In the genomic region with DNA sequence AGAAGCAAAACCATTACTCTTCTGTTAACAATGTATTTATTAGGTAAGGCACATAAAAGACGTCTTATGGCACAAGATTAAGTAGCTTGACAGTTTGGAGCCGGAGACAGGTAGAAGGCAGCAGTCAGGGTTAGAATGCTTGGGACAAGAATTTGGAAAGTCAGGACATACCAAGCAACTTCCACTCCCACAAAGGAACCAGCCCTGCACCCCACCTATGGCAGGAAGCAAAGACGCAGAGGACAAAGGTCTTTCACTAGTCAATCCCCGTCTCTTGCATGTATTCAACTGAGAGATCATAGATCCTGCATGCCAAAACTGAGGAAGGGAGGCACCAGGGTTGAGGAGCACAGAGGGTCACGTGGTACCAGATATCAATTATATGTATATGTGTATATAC, we compare ENCODE assay signal across 17 mouse cellular contexts. TPM values are rescaled to one million over a fixed set of nuclear protein-coding genes. Genes with fewer than 3 reads are reported as not detected.
"Had no signal": no experiment of that assay in that cellular context is flagged by ENCODE, and none has a peak within 500 bp of the region (broad histone marks: within the 10 kb centered on the region; RNA-seq: fewer than 3 reads in every experiment).

No protein-coding gene starts in this region.

- H3K27me3 ChIP-seq: limb, embryonic 15.5 days had no signal

- H3K27ac ChIP-seq: hindbrain, postnatal 0 days; limb, embryonic 15.5 days; lung, embryonic 15.5 days; macrophage; midbrain, embryonic 13.5 days had no signal

- H3K36me3 ChIP-seq: limb, embryonic 15.5 days; lung, embryonic 15.5 days; midbrain, embryonic 13.5 days had no signal

- H3K9ac ChIP-seq: limb, embryonic 15.5 days; lung, embryonic 15.5 days had no signal

- DNase-seq: kidney, postnatal 25 days; lung, postnatal 14 days; right cerebral cortex, postnatal 4 days; thymus, postnatal 4 days had no signal

- H3K9me3 ChIP-seq: limb, embryonic 15.5 days; lung, embryonic 15.5 days; megakaryocyte, embryonic 14.5 days; midbrain, embryonic 13.5 days had no signal

RNA-seq across cellular contexts. Expression of gene Gm20441, which starts 6.7 kb away (rescaled TPM):
- total RNA-seq: hindbrain, postnatal 0 days; layer of hippocampus, adult 18-20 months; layer of hippocampus, postnatal 36 days; left cerebral cortex, adult 8-10 months; left cerebral cortex, postnatal 25 days; neutrophil, adult 5-6 weeks had no signal
- polyA plus RNA-seq: hindbrain, postnatal 0 days; intestine, embryonic 14.5 days; lung, embryonic 15.5 days; macrophage; midbrain, embryonic 13.5 days; stomach, embryonic 14.5 days had no signal

RNA-seq across cellular contexts. Expression of gene Gstt3, which starts 7.1 kb away (rescaled TPM):
- total RNA-seq: neutrophil, adult 5-6 weeks had no signal

RNA-seq across cellular contexts. Expression of gene Gstt1, which starts 24.3 kb away (rescaled TPM):
- total RNA-seq: neutrophil, adult 5-6 weeks had no signal
